Mouse (Mus musculus) lung, adult 2 months (tissue): ENCODE measurements around the gene Ablim2.

Source experiments
- CTCF ChIP-seq: fragments of 200-500 bp; IDR thresholded peaks from 2 replicates; pipeline ENCODE4 v1.5.1; 2011; ENCODE audit warnings: mild to moderate bottlenecking, low read length, control low read depth; ENCODE audit not compliant: insufficient read depth
- POLR2A ChIP-seq: fragments of 200-500 bp; IDR thresholded peaks from 2 replicates; pipeline ENCODE4 v1.6.1; 2011; ENCODE audit warnings: low read depth, mild to moderate bottlenecking, control low read depth, low read length, borderline replicate concordance; ENCODE audit errors: extremely low read depth

DNA sequence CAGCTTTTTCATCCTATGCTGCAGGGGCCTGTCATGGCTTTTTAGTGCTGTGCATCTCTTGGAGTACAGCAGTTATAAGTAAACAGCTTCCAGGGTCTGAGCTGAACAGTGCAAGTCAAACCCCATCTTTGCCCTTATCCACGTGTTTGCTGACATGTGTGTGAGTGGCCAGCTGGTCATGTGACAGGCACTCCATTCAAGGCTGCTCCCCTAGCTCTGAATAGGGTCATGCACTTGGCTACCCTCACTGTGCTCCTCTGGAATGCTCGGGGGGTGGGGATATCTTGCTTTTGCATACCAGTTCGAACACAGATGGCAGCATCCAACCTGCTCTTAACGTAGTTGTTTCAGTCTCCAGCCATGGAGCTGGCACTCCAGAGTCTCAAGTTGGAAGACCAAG lies 115.7 kb downstream of the Ablim2 start:
- TF ChIP-seq CTCF (no peak), POLR2A (no peak)
